Mouse (Mus musculus) granulocyte monocyte progenitor cell, adult 5-6 weeks (primary cell): ENCODE data around the gene Brinp3. TPM values are rescaled to one million over a fixed set of nuclear protein-coding genes. Genes with fewer than 3 reads are reported as not detected.

Source experiments
- ATAC-seq: replicated peaks from 2 replicates; pipeline ENCODE4 v1.8.0; 2016; ENCODE audit warnings: mild to moderate bottlenecking, moderate TSS enrichment, inconsistent platforms; ENCODE audit not compliant: poor library complexity, severe bottlenecking
- total RNA-seq, 2 experiments: library from RNA; stranded (forward) in 1 of 2; stranded (reverse) in 1 of 2; fragments of 200-712, 200-1000 nt in 1 of 2; fragments of >200 nt in 1 of 2; fragmentation: Nextera tagmentation in 1 of 2; gene quantifications; 2 replicates each; pipeline ENCODE4 v1.2.3; 2014 to 2017

Gene Brinp3
- total RNA-seq, 2 experiments from 2014 or later = not detected

DNA sequence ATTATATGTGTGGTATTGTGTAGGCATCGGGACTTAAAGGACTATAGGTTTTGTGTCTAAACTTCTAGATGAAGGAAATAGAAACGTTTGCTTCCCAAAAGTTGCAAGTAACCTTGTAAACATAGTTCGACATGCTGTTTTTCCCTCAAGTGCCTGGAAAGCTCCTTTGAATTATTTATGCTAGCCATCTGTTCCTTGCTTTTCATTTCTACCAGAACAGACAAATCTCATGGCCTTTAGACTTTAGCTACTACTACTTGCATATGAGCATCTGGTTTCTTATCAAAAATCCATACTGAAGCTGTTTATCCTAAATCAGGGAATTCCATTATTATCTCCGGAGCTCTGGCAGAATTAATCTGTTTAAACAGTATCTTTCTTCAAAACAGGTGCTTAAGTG lies 288.7 kb downstream of the Brinp3 start:
- no peak for ATAC-seq

DNA sequence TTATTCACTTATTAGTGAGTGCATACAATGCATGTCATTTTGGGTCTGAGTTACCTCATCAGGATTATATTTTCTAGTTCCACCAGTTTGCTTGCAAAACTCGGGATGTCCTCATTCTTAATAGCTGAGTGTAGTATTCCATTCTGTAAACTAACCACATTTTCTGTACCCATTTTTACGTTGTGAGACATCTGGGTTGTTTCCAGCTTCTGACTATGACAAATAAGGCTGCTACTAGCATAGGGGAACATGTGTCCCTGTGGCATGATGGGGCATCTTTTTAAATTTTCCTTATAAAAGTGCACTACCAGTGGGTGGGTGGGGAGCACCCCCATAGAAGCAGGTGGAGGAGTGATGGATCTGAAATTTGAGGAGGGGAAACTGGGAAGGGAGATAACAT lies 292.7 kb downstream of the Brinp3 start:
- no peak for ATAC-seq

DNA sequence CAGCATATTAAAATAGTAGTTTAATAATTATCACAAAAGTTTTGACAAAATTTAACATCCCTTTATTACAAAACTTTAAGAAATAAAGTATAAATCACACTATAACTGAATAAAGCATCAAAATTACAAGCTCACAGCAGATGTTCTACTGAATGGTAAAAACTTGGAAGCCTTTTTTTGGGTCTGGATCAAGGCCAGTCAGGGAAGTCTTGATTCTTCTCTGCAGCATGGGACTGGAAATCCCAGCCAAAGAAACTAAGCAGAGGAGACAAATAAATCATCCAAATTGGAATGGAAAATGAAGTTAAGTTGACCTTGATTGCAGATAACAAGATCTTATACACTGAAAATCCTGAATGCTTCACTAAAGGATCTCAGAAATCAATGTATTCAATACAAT lies 298.3 kb downstream of the Brinp3 start:
- no peak for ATAC-seq

DNA sequence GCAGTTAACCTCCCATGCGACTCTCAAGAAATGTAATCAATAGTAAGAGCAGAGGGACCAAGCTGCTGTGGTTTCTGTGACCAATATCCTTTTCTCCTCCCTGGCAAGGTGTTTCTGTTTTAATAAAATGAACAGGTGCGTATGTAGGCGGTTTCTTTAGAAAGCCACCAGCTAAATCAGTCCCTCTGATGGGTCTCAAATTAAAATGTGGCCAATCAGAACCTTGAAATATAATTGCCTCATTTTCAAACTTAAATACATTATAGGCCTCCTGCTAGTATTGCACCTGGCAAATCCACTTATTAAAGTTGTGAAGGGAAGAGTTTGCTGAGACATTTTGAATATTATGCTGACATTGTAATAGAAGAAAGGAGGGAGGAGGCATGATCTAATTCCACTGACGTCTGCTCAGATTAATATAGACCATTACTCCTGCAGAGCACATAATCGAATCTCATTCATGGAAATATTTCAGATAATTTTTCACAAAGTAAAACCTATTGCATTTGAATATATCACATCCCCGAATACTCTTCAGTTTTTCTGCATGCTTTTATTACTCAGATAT lies 305.5 kb downstream of the Brinp3 start:
- ATAC-seq = no peak

DNA sequence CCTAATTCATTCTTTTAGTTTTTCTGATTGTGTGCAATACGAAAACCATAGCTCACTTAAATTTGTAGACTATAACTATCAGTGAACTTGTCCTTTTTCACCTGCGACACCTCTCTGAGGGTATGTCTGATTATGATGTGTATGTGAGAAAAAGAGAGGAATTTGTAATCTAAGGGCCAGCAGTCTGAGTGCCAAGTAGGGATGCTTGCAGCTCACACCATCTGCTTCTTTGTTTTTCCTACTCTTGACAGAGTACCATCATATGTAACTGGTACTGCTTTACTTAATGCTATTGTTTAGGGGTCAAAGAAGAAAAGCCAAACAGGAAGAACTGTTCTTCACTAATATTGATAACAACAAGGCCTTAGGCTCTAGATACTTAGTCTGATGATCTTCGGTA lies 307.3 kb downstream of the Brinp3 start:
- ATAC-seq = no peak

DNA sequence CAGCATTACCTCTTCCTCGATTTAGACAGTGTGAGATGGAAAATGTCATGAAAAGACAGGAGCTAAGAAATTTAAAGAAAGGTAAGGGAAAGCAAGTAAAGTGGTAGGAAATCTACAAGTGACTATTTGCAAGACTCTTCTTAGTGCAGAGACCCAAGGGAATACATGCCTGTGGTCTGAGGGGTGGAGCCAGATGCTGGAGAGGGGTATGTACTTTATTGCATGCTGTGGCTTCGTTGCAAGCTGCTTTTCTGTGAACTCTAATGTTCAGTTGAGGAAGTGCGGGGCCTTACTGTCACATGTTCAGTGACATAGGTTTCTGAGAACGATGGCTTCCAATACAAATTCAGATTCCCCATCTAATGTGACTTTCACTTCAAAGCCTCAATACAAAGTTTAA lies 313.2 kb downstream of the Brinp3 start:
- ATAC-seq = no peak

DNA sequence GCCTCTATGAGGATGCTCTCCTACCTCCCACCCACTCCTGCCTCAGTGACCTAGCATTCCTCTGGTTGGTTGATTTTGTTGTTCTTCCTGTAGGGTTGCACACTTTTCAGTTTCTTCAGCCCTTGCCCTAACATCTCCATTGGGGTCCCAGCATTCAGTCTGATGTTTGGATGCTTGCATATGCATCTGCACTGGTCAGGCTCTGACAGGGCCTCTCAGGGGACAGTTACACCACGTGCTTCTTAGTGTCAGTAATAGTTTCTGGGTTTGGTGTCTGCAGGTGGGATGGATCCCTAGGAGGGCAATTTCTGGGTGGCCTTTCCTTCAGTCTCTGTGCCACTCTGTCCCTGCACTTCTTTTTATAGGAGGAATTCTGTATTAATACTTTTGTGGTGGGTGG lies 339.3 kb downstream of the Brinp3 start:
- no peak for ATAC-seq

DNA sequence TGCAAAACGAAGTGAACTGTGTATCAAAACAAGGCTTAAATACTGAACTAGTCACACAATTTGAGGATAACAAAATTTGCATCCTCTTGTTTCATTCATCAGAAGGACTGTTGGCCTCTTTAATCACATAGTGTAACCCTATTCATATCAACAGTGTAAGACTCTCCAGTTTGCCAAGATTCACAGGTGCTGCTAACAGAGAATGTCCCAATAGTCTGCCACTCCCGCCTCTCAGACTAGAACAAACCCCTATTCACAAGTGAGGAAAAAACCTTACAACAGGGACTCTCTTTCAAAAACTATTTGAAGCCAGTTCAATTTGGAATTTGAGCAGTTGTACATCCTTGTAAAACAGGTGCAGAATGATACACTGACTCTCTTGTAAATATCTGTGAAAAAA lies 349.5 kb downstream of the Brinp3 start:
- ATAC-seq = no peak

DNA sequence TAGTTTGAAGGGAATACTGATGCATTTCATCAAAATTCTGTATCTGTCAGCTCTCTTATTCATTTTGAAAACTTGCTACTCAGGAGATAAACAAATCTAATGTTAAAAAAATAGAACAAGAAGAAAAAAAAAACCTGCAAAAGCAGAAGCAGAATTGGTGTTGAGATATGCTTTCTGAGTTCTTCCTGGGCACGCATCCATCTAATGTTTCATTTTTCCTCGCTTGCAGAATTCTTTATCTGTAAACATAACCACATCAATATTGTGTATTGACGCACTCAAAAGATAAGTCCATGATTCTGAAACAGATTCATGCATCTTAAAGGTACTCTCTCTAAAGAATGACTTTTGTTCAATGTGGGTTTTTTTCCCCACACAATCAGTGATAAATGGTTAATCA lies 354.3 kb downstream of the Brinp3 start:
- no peak for ATAC-seq

DNA sequence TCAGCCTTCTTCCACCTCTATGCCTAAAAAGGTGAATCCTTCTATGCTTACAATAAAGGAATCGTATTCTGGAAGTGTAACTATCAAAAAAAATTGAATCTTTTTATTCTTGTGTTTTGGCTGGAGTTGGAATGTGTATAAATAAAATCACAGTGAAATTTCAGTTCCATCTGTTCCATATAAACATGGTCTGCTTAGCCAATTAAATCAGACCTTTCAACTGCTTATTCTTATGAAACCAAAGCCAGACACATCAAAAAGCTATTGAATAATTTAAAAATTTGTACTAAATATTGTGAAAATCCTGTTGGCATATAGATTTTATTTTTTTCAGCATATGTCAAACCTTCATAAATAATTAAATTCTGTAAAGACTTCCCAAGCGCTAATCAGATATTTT lies 355.6 kb downstream of the Brinp3 start:
- no peak for ATAC-seq

DNA sequence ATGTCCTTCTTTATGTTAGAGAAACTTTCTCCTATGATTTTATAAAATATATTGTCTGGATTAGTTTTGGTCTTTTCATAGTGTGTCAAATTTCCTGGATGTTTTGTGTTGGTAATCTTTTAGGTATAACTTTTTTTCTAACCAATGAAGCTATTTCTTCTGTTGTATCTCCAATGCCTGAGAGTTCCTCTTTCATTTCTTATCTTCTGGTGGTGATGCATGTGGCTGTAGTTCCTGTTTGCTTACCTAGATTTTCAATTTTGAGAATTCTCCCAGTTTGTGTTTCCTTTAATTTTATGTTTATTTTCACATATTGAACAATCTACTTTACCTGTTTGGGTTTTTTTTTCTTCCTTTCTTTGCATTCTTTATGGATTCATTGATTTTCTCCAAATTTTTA lies 404.1 kb downstream of the Brinp3 start:
- ATAC-seq = no peak

DNA sequence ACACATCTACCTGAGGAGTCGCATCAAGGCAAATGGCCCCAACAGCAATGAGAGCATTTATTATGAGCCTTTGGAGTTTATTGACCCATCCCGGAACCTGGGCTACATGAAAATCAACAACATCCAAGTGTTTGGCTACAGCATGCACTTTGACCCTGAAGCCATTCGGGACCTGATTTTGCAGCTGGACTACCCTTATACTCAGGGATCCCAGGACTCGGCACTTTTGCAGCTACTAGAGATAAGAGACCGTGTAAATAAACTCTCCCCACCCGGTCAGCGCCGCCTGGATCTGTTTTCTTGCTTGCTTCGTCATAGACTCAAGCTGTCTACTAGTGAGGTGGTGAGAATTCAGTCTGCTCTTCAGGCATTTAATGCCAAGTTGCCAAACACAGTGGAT lies 407.1 kb downstream of the Brinp3 start:
- no peak for ATAC-seq

DNA sequence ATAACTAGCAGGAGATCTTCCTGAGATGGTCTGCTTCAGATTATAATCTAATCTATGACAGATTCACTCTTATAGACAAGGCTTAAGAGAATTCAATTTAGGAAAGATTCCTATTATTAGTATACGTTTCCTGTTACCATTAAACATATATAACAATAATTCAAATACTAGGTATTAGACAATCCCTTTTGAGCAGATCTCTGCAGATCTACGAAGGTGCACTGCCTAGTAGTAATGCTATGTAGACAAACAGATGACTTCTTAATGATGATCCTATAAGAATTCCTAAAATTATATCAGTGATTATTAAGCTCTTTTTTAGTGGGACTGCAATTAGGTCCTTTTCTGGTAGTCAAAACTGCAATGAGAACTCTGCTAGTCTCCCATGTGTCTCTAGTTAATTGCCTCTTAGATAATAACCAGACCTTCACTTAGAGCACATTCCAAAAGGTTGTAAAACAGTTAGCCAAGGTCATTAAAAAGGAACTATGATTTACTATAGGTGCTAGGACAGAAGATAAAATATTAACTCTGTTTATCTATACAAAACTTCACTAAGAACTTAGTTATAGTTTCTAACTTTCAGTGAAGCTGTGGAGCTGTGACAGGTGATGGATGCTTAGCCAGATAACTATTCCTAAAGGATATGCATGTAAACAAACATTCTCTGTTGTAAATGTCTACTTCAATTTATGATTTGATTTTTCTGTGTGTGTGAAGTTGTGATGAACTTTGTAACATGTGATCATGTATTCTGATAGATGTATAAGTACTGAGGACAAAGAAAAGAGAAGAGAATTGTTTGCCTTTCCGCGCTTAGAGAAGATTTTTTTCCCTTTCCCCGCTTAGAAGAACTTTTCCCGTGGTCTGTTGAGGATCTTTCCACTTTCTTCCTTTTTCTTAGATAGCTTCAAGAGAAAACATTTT lies 445.2 kb downstream of the Brinp3 start:
- no peak for ATAC-seq
